Mouse (Mus musculus): ENCODE measurements around the gene Crlf1.

The Crlf1 gene

DNA sequence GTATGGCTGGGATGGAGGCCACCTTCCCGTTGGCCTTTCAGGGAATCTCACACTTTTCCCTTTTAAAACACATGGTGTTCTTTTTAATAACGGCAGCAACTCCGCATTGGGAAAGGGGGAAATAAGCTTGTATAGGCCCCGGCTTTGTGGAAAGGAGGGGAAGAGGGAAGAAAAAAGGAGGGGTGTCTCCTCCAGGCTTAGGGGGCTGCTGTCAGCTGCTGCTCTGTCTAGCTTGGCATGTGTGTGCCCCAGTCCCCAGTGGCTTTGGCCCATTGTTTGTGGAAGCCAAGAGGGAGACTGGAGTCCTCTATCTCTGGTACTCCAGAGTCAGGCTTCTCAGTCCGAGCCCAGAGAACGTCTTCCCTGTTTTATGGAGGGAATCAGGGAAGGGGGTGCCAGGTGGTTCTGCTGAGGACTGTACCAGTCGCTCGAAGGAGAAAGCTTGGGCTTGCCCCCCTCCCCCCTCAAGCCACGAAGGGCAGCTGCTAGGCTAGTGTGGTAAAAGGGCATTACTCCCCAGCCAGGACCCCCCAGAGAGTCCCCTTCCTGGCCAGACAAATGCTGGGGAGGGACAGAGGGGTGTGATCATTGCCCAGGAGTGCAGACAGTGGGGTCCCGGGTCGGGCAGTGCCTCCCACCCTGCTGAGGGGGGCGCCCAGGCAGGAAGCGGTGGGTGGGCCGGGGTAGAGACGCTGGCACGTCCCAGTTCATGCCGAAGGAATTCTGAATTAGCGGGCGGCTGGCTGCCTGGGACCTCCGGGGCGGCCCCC, 2.2 kb downstream of the Crlf1 start:
- TF ChIP-seq CTCF (conservative IDR thresholded peaks at IDR 0.05; ENCODE audit: low read length) (no peak), NANOG (IDR thresholded peaks at IDR 0.05; ENCODE audit: borderline replicate concordance, low read length) (no peak), POU5F1 (IDR thresholded peaks at IDR 0.05; ENCODE audit: borderline replicate concordance, low read length) (no peak)
- Histone ChIP-seq H3K9me3 (ENCODE audit: low read length) (no peaks in the 10 kb centered on the region), H3K4me3 (replicated peaks; ENCODE audit: low read length) (peak overlapping the region; percentile 39; the same call in 1 of the 2 replicates), H3K36me3 (ENCODE audit: insufficient read depth, low read length) (no peaks in the 10 kb centered on the region), H3K27me3 (ENCODE audit: insufficient read depth, low read length) (peaks cover 99% of the 10 kb centered on the region), H3K4me1 (replicated peaks; ENCODE audit: low read depth, low read length) (peaks cover 64% of the 10 kb centered on the region)

GRCm38 (mm10) chr8:70495771-70496062, 2.8 kb downstream of the Crlf1 start:
- H3K4me1 ChIP-seq (replicated peaks; ENCODE audit: low read depth, low read length), result peaks cover 64% of the 10 kb centered on the region
- no peaks in the 10 kb centered on the region for H3K9me3 ChIP-seq (ENCODE audit: low read length)
- peak overlapping the region; percentile 39; the same call in 1 of the 2 replicates for H3K4me3 ChIP-seq (replicated peaks; ENCODE audit: low read length)
- no peaks in the 10 kb centered on the region for H3K36me3 ChIP-seq (ENCODE audit: insufficient read depth, low read length)
- no peak for TF ChIP-seq CTCF (conservative IDR thresholded peaks at IDR 0.05; ENCODE audit: low read length)
- TF ChIP-seq POU5F1 (IDR thresholded peaks at IDR 0.05; ENCODE audit: borderline replicate concordance, low read length), result no peak
- TF ChIP-seq NANOG (IDR thresholded peaks at IDR 0.05; ENCODE audit: borderline replicate concordance, low read length), result no peak
- peaks cover 99% of the 10 kb centered on the region for H3K27me3 ChIP-seq (ENCODE audit: insufficient read depth, low read length)

DNA sequence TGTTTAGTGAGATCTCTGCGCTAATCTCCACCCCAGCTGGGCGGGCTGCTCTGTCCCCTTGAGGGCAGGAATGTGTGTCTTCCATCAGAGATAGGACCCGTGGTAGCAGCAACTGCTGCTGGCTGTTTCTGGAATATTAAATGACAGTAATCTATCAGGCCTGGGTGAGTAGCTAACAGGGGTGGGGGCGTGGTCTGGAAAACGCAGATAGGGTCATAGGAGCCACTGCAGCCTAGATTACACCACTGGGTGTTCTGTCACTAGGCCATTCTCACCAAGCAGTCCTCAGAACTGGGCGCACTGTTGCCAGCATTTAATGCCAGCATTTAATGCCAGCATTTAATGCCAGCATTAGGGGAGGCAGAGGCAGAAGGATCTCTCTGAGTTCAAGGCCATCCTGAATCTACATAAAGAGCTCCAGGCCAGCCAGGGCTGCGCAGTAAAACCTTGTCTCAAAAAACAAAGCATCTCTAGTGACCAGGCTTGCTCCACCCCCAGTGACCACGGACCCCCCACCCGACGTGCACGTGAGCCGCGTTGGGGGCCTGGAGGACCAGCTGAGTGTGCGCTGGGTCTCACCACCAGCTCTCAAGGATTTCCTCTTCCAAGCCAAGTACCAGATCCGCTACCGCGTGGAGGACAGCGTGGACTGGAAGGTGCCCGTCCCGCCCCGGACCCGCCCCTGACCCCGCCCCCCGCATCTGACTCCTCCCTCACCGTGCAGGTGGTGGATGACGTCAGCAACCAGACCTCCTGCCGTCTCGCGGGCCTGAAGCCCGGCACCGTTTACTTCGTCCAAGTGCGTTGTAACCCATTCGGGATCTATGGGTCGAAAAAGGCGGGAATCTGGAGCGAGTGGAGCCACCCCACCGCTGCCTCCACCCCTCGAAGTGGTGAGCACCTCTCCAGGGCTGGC, 7.7 kb downstream of the Crlf1 start:
- Histone ChIP-seq H3K4me3 (replicated peaks; ENCODE audit: low read length) (peak overlapping the region; percentile 61), H3K36me3 (ENCODE audit: insufficient read depth, low read length) (peaks cover 23% of the 10 kb centered on the region), H3K27me3 (ENCODE audit: insufficient read depth, low read length) (peaks cover 87% of the 10 kb centered on the region), H3K4me1 (replicated peaks; ENCODE audit: low read depth, low read length) (peaks cover 66% of the 10 kb centered on the region), H3K9me3 (ENCODE audit: low read length) (no peaks in the 10 kb centered on the region)
- TF ChIP-seq POU5F1 (IDR thresholded peaks at IDR 0.05; ENCODE audit: borderline replicate concordance, low read length) (no peak), CTCF (conservative IDR thresholded peaks at IDR 0.05; ENCODE audit: low read length) (no peak), NANOG (IDR thresholded peaks at IDR 0.05; ENCODE audit: borderline replicate concordance, low read length) (no peak)

GRCm38 (mm10) chr8:70501820-70502529, 9.0 kb downstream of the Crlf1 start:
- TF ChIP-seq POU5F1 (IDR thresholded peaks at IDR 0.05; ENCODE audit: borderline replicate concordance, low read length), result no peak
- no peak for TF ChIP-seq NANOG (IDR thresholded peaks at IDR 0.05; ENCODE audit: borderline replicate concordance, low read length)
- no peak for TF ChIP-seq CTCF (conservative IDR thresholded peaks at IDR 0.05; ENCODE audit: low read length)
- H3K27me3 ChIP-seq (ENCODE audit: insufficient read depth, low read length), result peaks cover 73% of the 10 kb centered on the region
- H3K4me3 ChIP-seq (replicated peaks; ENCODE audit: low read length), result peak overlapping the region; percentile 50
- no peaks in the 10 kb centered on the region for H3K9me3 ChIP-seq (ENCODE audit: low read length)
- H3K36me3 ChIP-seq (ENCODE audit: insufficient read depth, low read length), result peaks cover 23% of the 10 kb centered on the region
- peaks cover 69% of the 10 kb centered on the region for H3K4me1 ChIP-seq (replicated peaks; ENCODE audit: low read depth, low read length)

DNA sequence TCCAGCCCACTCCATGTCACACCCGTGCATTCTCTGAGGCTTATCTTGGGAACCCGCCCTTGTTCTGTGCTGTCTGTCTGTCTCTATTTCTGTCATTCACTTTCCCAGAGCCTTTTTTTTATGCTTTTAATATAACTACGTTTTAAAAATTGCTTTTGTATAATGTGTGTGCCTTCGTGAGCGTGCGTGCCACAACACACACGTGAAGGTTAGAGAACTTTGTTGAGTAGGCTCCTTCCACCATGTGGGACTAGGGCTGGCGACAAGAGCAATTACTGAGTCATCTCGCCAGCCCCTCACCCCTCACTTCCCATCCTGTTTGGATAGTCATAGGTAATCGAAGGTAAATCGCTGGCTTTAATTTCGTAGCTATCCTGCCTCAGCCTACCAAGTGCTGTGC, 9.6 kb downstream of the Crlf1 start:
- H3K4me1 ChIP-seq (replicated peaks; ENCODE audit: low read depth, low read length), result peaks cover 72% of the 10 kb centered on the region
- H3K36me3 ChIP-seq (ENCODE audit: insufficient read depth, low read length), result peaks cover 26% of the 10 kb centered on the region
- TF ChIP-seq CTCF (conservative IDR thresholded peaks at IDR 0.05; ENCODE audit: low read length), result no peak
- TF ChIP-seq NANOG (IDR thresholded peaks at IDR 0.05; ENCODE audit: borderline replicate concordance, low read length), result no peak
- no peak for TF ChIP-seq POU5F1 (IDR thresholded peaks at IDR 0.05; ENCODE audit: borderline replicate concordance, low read length)
- H3K4me3 ChIP-seq (replicated peaks; ENCODE audit: low read length), result peak overlapping the region; percentile 50
- peaks cover 68% of the 10 kb centered on the region for H3K27me3 ChIP-seq (ENCODE audit: insufficient read depth, low read length)
- no peaks in the 10 kb centered on the region for H3K9me3 ChIP-seq (ENCODE audit: low read length)

DNA sequence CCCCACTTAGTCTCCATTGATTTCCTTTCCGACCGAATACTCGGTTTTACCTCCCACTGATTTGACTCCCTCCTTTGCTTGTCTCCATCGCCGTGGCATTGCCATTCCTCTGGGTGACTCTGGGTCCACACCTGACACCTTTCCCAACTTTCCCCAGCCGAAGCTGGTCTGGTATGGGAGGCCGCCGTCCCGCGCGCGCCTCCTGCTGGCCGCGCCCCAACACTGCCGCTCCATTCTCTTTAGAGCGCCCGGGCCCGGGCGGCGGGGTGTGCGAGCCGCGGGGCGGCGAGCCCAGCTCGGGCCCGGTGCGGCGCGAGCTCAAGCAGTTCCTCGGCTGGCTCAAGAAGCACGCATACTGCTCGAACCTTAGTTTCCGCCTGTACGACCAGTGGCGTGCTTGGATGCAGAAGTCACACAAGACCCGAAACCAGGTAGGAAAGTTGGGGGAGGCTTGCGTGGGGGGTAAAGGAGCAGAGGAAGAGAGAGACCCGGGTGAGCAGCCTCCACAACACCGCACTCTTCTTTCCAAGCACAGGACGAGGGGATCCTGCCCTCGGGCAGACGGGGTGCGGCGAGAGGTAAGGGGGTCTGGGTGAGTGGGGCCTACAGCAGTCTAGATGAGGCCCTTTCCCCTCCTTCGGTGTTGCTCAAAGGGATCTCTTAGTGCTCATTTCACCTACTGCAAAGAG, 10.2 kb downstream of the Crlf1 start:
- Histone ChIP-seq H3K27me3 (ENCODE audit: insufficient read depth, low read length) (peaks cover 61% of the 10 kb centered on the region), H3K4me3 (replicated peaks; ENCODE audit: low read length) (peak overlapping the region; percentile 48), H3K36me3 (ENCODE audit: insufficient read depth, low read length) (peaks cover 33% of the 10 kb centered on the region), H3K4me1 (replicated peaks; ENCODE audit: low read depth, low read length) (peaks cover 78% of the 10 kb centered on the region), H3K9me3 (ENCODE audit: low read length) (no peaks in the 10 kb centered on the region)
- TF ChIP-seq NANOG (IDR thresholded peaks at IDR 0.05; ENCODE audit: borderline replicate concordance, low read length) (no peak), CTCF (conservative IDR thresholded peaks at IDR 0.05; ENCODE audit: low read length) (no peak), POU5F1 (IDR thresholded peaks at IDR 0.05; ENCODE audit: borderline replicate concordance, low read length) (no peak)

GRCm38 (mm10) chr8:70504291-70504716, 11.3 kb downstream of the Crlf1 start:
- Histone ChIP-seq H3K36me3 (ENCODE audit: insufficient read depth, low read length) (peaks cover 44% of the 10 kb centered on the region), H3K4me3 (replicated peaks; ENCODE audit: low read length) (no peak overlapping the region), H3K9me3 (ENCODE audit: low read length) (no peaks in the 10 kb centered on the region), H3K4me1 (replicated peaks; ENCODE audit: low read depth, low read length) (peaks cover 80% of the 10 kb centered on the region), H3K27me3 (ENCODE audit: insufficient read depth, low read length) (peaks cover 50% of the 10 kb centered on the region)
- TF ChIP-seq POU5F1 (IDR thresholded peaks at IDR 0.05; ENCODE audit: borderline replicate concordance, low read length) (no peak), CTCF (conservative IDR thresholded peaks at IDR 0.05; ENCODE audit: low read length) (no peak), NANOG (IDR thresholded peaks at IDR 0.05; ENCODE audit: borderline replicate concordance, low read length) (no peak)

All from E14TG2a.4 (cell line).